Mouse (Mus musculus) lung, embryonic 14.5 days (tissue): ENCODE results near the gene Dffa. TPM values are rescaled to one million over a fixed set of nuclear protein-coding genes. Genes with fewer than 3 reads are reported as not detected.
A peak's percentile ranks its signal among the peaks of the same experiment; 100 is the strongest.

ENCODE experiments used
- ATAC-seq: fragments of 200-750 bp; cut with Nextera tagmentation; 2 replicates; pipeline ENCODE4 v1.8.0; 2017; ENCODE audit warnings: mild to moderate bottlenecking, moderate TSS enrichment, moderate library complexity; ENCODE audit not compliant: insufficient read depth
- DNase-seq: peaks from one replicate; pipeline ENCODE4 v3.0.0-alpha.2; 2015
- H3K27ac ChIP-seq: fragments of 300-500 bp; sonication (generic); 2 replicates; pipeline ENCODE4 v1.5.1; 2014; ENCODE audit warnings: low read depth, mild to moderate bottlenecking, moderate library complexity
- H3K27me3 ChIP-seq: fragments of 300-500 bp; sonication (generic); 2 replicates; pipeline ENCODE4 v1.6.1; 2014; ENCODE audit warnings: low read length, control low read depth; ENCODE audit not compliant: insufficient read depth
- H3K36me3 ChIP-seq: fragments of 300-500 bp; sonication (generic); 2 replicates; pipeline ENCODE4 v1.6.1; 2014; ENCODE audit warnings: control low read depth; ENCODE audit not compliant: insufficient read depth
- H3K4me1 ChIP-seq: fragments of 300-500 bp; sonication (generic); 2 replicates; pipeline ENCODE4 v1.6.1; 2014; ENCODE audit warnings: antibody characterized with exemption, control low read depth; ENCODE audit not compliant: insufficient read depth
- H3K4me2 ChIP-seq: fragments of 300-500 bp; sonication (generic); 2 replicates; pipeline ENCODE4 v1.6.1; 2014; ENCODE audit warnings: mild to moderate bottlenecking
- H3K4me3 ChIP-seq: fragments of 300-500 bp; sonication (generic); 2 replicates; pipeline ENCODE4 v1.5.1; 2014; ENCODE audit warnings: low read depth, low read length
- H3K9ac ChIP-seq: fragments of 300-500 bp; sonication (generic); 2 replicates; pipeline ENCODE4 v1.6.1; 2014
- H3K9me3 ChIP-seq: fragments of 300-500 bp; sonication (generic); 2 replicates; pipeline ENCODE4 v1.6.1; 2016; ENCODE audit warnings: low read depth, low read length, control low read depth
- CTCF ChIP-seq: IDR thresholded peaks from 2 replicates; pipeline ENCODE4 v1.5.1; 2016; ENCODE audit warnings: antibody characterized with exemption, low read depth
- WGBS: fragments of 180-500 bp; shearing (Covaris S2); extraction: QIAGEN DNeasy Blood & Tissue Kit; methylation state at CpG from one replicate; pipeline ENCODE4 v1.1.7; 2014; 5-methylcytosine and 5-hydroxymethylcytosine counted together
- polyA plus RNA-seq: library from polyadenylated mRNA; unstranded; fragments of >200 nt; fragmentation: Nextera tagmentation; extraction: Ambion mirVana; gene quantifications from 2 replicates; pipeline ENCODE4 v1.2.1, GENCODE M21; 2014

Dffa gene
- polyA plus RNA-seq, 1 experiment from 2014 or later, result 29.7 TPM

DNA sequence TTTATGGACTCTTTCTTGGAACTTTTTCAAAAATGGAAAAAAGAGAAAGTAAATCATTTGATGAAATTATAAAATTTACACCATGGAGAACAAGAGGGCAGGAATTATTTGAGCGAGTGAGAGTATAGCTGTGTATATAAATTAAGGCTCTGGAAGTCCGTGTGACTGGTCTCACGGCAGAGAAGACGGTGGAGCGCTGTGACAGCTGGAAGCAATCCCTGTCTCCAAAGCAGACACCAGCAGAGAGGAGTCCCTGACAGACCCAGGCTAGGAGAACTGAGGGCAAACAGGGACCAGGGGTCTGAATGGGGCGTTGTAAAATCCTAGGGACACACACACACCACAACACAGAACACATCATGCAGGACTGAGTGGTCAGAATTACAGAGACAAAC, 22.2 kb downstream of the Dffa start:
- Histone ChIP-seq H3K27ac (no peak overlapping the region), H3K4me2 (no peak overlapping the region), H3K9ac (no peak overlapping the region; the same call in 1 of the 2 replicates), H3K4me1 (no peaks in the 10 kb centered on the region), H3K27me3 (no peaks in the 10 kb centered on the region), H3K36me3 (peaks cover 32% of the 10 kb centered on the region; the same call in 1 of the 2 replicates), H3K4me3 (no peak overlapping the region), H3K9me3 (no peaks in the 10 kb centered on the region)
- DNase-seq, result no peak
- peak; percentile 44; the same call in 1 of the 2 replicates for ATAC-seq
- TF ChIP-seq CTCF, result no peak
- whole genome bisulfite sequencing, result 35% methylated on average over 6 of the region's 6 CpGs

GRCm38 (mm10) chr4:149126663-149127062, 22.7 kb downstream of the Dffa start, which contains the start of gene Cort:
TSS of gene Cort (minus strand) at chr4:149126763.
- ATAC-seq (no peak), DNase-seq (no peak)

DNA sequence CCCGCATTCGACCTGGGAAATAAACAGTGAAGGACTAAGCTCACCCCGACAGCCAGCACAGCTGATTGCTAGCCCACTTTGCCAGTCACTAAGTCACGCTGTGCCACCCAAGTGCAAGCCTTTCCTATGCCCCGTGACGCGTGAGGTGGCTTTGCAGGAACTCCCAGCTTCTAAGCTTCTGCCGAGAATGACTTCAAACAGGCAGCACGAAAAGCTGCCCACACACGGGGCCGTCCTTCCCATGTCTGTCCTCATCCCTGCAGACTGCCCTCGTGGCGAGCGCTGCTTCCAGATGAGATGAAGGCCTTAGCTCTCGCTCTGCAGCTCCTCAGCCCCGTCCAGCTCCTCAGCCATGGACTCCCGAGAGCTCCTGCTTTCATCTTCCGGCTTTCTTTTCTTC, 24.5 kb downstream of the Dffa start:
- ATAC-seq (no peak), DNase-seq (no peak)
- Histone ChIP-seq H3K27me3 (no peaks in the 10 kb centered on the region), H3K36me3 (peaks cover 41% of the 10 kb centered on the region; the same call in 1 of the 2 replicates), H3K27ac (peak overlapping the region; percentile 36; the same call in 1 of the 2 replicates), H3K4me3 (no peak overlapping the region), H3K9ac (no peak overlapping the region), H3K4me1 (no peaks in the 10 kb centered on the region), H3K4me2 (no peak overlapping the region), H3K9me3 (no peaks in the 10 kb centered on the region)
- TF ChIP-seq CTCF, result no peak
- 50% methylated on average over 18 of the region's 18 CpGs for WGBS

More at GRCm38 (mm10) chr4:149126663-149127062, 22.7 kb downstream of the Dffa start, which contains the start of gene Cort:
- H3K27ac ChIP-seq, result no peak within 1 kb of the TSS
- H3K27me3 ChIP-seq, result no peaks in the 10 kb centered on the region
- H3K4me2 ChIP-seq, result no peak within 1 kb of the TSS
- no peak for TF ChIP-seq CTCF
- no peaks in the 10 kb centered on the region for H3K9me3 ChIP-seq
- no peak within 1 kb of the TSS; the same call in 1 of the 2 replicates for H3K9ac ChIP-seq
- no peaks in the 10 kb centered on the region for H3K4me1 ChIP-seq
- H3K36me3 ChIP-seq, result peaks cover 37% of the 10 kb centered on the region; the same call in 1 of the 2 replicates
- 78% methylated on average over 11 of the region's 11 CpGs for WGBS
- no peak within 1 kb of the TSS for H3K4me3 ChIP-seq

- peaks cover 41% of the 10 kb centered on the region; the same call in 1 of the 2 replicates for H3K36me3 ChIP-seq
- DNase-seq (no peak), ATAC-seq (no peak)
- no peak overlapping the region for H3K9ac ChIP-seq
- no peak overlapping the region for H3K27ac ChIP-seq
- H3K4me3 ChIP-seq, result no peak overlapping the region
- no peak for TF ChIP-seq CTCF
- H3K4me1 ChIP-seq, result no peaks in the 10 kb centered on the region
- no peaks in the 10 kb centered on the region for H3K9me3 ChIP-seq
- WGBS, result 79% methylated on average over 23 of the region's 23 CpGs
- H3K4me2 ChIP-seq, result no peak overlapping the region
- no peaks in the 10 kb centered on the region for H3K27me3 ChIP-seq
Observed at GRCm38 (mm10) chr4:149131021-149131752, 27.2 kb downstream of the Dffa start.

GRCm38 (mm10) chr4:149131789-149132565, 28.0 kb downstream of the Dffa start:
- Histone ChIP-seq H3K36me3 (peaks cover 40% of the 10 kb centered on the region; the same call in 1 of the 2 replicates), H3K27me3 (no peaks in the 10 kb centered on the region), H3K4me3 (no peak overlapping the region), H3K4me2 (0 out of 2 replicates have a peak overlapping the region, but pooled peaks have one; percentile 7), H3K4me1 (no peaks in the 10 kb centered on the region), H3K27ac (no peak overlapping the region), H3K9ac (no peak overlapping the region), H3K9me3 (no peaks in the 10 kb centered on the region)
- ATAC-seq, result no peak
- 59% methylated on average over 21 of the region's 21 CpGs for WGBS
- no peak for TF ChIP-seq CTCF
- no peak for DNase-seq

GRCm38 (mm10) chr4:149133395-149133794, 29.4 kb downstream of the Dffa start:
- WGBS, result 75% methylated on average over 5 of the region's 5 CpGs
- TF ChIP-seq CTCF, result no peak
- H3K9me3 ChIP-seq, result no peaks in the 10 kb centered on the region
- ATAC-seq (no peak), DNase-seq (no peak)
- no peak overlapping the region for H3K27ac ChIP-seq
- peaks cover 32% of the 10 kb centered on the region; the same call in 1 of the 2 replicates for H3K36me3 ChIP-seq
- H3K4me1 ChIP-seq, result no peaks in the 10 kb centered on the region
- H3K4me3 ChIP-seq, result no peak overlapping the region
- H3K4me2 ChIP-seq, result no peak overlapping the region
- H3K9ac ChIP-seq, result no peak overlapping the region
- no peaks in the 10 kb centered on the region for H3K27me3 ChIP-seq
